Mouse (Mus musculus) kidney, adult 9 months (tissue): ENCODE data around the gene Hist1h3f.
"Not testable (repeated sequence)": the region's sequence is repeated elsewhere in the genome, so short reads cannot be mapped to it uniquely, and the experiment has no call there.

Experiments used
- DNase-seq: peaks from one replicate; pipeline ENCODE4 v3.0.0; 2022

The Hist1h3f gene

DNA sequence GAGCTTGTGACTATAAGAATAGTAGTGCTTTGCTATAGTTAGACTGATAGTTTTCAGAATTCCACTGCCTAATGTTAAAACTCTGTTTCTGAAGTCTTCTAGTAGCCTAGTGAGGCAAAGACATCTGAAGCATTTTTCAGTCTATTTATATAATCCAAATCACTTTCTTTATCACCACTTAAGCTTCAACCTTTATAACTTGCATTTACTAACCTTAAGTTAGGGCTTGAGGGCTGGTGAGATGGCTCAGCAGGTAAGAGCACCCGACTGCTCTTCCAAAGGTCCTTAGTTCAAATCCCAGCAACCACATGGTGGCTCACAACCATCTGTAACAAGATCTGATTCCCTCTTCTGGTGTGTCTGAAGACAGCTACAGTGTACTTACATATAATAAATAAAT is 4.0 kb upstream of the Hist1h3f start:
- DNase-seq: not testable (repeated sequence)

- no peak for DNase-seq
Observed at GRCm38 (mm10) chr13:23541497-23541896, 2.4 kb upstream of the Hist1h3f start.

- DNase-seq: not testable (repeated sequence)
Observed at GRCm38 (mm10) chr13:23542225-23542980, 1.4 kb upstream of the Hist1h3f start.

DNA sequence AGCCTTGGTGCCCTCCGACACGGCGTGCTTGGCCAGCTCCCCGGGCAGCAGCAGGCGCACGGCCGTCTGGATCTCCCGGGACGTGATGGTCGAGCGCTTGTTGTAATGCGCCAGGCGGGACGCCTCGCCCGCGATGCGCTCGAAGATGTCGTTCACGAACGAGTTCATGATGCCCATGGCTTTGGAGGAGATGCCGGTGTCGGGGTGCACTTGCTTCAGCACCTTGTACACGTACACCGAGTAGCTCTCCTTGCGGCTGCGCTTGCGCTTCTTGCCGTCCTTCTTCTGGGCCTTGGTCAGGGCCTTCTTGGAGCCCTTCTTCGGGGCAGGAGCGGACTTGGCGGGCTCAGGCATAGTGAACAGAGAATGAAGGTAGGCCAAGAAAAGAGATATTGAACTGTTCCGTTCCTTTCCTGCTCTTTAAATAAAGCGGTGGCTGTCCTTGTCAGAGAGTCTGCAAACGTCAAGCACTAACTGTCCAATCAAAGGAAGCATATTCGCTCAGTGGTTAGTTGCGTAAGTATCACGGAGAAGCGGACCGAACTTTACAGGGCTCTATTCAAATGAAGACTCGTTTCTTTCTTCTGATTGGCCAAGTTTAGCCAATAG is 749 bp upstream of the Hist1h3f start, which contains the start of gene Hist1h2bh:
Gene Hist1h2bh (minus strand): TSS at position 394 of the 609 bp plus-strand sequence.
- DNase-seq: peak; percentile 85

- not testable (repeated sequence) for DNase-seq
Observed at GRCm38 (mm10) chr13:23544787-23545120, 902 bp downstream of the Hist1h3f start.

GRCm38 (mm10) chr13:23546694-23547093 is 2.8 kb downstream of the Hist1h3f start:
- DNase-seq: no peak

GRCm38 (mm10) chr13:23550761-23551145 is 6.9 kb downstream of the Hist1h3f start:
- DNase-seq: no peak

DNA sequence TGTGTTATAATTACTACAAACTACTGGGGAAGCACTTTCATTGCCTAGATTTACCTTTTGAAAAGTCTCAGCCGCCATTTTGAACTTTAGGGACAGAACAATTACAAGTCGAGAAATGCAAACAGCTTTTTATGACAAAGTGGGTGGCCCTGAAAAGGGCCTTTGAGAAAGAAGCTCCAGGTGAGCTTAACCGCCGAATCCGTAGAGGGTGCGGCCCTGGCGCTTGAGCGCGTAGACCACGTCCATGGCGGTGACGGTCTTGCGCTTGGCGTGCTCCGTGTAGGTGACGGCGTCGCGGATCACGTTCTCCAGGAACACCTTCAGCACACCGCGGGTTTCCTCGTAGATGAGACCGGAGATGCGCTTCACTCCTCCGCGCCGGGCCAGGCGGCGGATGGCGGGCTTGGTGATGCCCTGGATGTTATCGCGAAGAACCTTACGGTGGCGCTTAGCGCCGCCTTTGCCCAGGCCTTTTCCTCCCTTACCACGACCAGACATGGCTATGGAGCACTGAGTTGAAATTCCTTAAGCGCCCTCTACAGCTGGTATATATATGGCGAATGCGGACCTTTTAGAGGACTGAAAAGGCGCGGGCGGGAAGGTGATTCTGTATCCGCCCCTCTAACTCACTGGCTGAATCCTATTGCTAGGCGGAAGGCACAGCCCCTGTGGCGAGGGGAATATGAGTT is 7.4 kb downstream of the Hist1h3f start, which contains the start of gene Hist1h4f:
Gene Hist1h4f (minus strand): TSS at position 503 of the 689 bp plus-strand sequence.
- peak; percentile 80 for DNase-seq

DNA sequence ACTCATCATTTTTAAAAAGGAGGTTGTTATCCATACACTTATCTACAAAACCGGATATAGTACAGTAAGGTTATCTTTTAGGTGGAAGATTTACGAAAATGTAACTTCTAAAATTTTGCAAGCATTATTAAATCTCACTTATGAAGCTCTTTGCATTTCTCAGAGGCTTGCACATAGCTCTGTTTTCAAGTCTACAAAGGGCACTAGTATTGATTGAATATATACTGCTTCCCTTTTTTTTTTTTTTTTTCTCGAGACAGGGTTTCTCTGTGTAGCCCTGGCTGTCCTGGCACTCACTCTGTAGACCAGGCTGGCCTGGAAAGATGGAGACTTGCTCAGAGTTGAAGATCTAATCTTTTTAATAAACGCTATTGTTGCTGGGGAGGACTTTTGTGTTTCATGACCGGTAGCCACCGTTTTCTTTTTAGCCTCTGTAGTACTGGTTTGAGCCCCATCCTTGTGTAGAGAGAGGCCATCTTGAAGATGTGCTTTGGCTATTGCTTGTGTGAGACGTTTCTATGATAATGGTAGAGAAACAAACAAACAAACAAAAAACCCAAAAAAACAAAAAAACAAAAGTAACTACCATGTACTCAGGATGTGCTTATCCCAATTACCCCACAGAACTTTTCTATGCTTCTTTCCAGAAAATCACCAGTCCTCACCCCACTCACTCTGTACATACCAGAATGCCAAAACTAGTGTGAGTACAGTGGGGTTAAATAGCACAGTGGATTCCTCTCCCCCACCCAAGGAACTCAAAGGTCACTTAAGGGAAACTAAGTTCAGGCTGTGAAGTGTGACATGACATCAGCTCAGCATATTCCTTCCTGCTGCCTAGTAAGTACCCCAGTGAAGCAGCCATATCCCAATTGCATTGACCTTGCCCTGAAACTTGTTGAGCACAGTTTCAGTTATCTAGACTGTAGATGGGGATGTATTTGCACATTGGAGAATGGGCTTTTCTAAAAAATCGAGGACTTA is 8.4 kb downstream of the Hist1h3f start:
- no peak for DNase-seq

- DNase-seq: no peak
Observed at GRCm38 (mm10) chr13:23552962-23553361, 9.1 kb downstream of the Hist1h3f start, which contains the start of gene Hist1h1d. Gene Hist1h1d, plus strand, starts transcription at chr13:23553262.

- DNase-seq: no peak
Observed at GRCm38 (mm10) chr13:23554393-23554792, 10.5 kb downstream of the Hist1h3f start.

GRCm38 (mm10) chr13:23554925-23555838 is 11.3 kb downstream of the Hist1h3f start:
- DNase-seq: no peak

DNA sequence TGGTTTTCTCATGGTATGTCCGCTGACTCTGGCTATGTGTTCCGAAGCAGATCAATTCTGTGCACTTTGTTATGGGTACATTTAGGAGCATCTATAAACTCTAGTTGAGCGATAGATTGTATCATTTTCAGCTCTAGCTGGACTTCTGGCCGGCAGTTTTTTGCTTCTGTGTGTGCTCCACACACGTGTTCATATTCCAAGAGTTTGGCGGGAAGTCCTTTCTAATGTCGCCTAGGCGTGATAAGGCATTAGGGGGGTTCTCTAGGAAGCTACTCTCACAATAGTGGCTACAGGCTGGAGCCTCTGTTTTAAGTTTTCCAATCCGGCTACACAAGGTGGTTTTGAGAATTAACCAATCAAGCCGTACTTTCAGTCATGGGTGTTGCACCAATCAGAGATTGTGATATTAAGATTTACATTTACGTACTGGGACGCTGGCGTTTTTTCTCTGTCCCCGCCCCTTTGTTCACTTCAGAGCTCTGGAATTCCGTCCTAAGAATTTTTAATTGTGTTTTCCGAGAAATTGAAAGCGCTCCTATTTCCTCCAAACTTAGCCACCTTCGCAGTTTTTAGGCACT is 12.1 kb downstream of the Hist1h3f start:
- DNase-seq: peak; percentile 79

DNA sequence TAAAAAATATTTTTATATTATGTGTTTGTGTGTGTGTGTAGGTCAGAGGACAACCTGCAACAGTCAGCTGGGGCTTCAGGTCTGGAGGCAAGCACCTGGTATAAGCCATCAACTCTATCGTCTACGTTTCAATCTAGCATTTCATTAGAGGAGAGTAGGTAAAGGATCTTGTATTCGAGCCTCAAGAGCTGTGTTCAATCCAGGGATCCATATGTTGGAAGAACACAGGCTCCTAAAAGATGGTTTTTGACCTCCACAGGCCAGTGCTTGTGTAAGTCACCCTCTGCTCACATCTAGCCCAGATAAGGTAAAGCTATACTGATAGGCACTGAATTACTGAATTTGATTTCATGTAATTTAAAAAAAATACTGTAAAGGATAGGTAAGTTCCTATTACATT is 13.1 kb downstream of the Hist1h3f start:
- no peak for DNase-seq

DNA sequence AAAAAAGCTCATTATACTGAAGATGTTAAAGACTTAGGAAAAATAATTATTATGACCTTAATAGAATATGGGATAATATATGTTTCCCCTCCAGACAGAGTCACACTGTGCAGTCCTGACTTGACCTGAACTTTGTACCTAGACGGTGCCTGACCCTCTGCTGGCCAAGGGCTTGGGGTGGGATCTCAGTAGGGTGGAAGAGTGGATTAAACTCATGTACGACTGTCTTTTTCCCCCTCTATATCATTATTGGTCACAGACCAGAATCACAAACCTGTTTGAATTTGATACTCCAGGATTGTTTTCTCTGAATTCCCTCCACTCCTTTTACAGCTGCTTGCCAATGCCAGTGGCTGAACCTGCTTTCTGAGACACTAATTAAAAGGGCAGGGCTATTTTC is 16.8 kb downstream of the Hist1h3f start:
- not testable (repeated sequence) for DNase-seq

DNA sequence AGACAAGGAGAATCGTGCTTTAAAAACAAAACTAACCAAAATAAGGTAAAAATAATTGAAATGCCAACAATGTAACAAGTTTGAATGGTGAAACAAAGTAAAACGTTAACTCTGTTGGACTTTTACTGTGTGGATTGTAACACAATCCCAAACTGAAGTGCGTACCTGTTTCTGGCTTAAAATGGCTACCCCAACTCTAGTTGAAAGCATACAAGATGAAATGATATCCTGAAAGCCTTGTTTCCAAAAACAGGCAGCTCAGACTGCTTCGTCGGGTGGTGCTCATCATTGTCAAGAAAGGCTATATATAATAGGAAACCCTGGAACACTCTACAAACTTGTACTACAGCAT is 17.7 kb downstream of the Hist1h3f start:
- DNase-seq: not testable (repeated sequence)

GRCm38 (mm10) chr13:23561883-23562659 is 18.2 kb downstream of the Hist1h3f start, which contains the start of gene Hist1h3e:
Gene Hist1h3e, minus strand, starts transcription at chr13:23562369.
- DNase-seq: peak; percentile 92

GRCm38 (mm10) chr13:23562699-23563462 is 19.0 kb downstream of the Hist1h3f start:
- DNase-seq: no peak

GRCm38 (mm10) chr13:23564482-23564881 is 20.6 kb downstream of the Hist1h3f start:
- no peak for DNase-seq
